22 mouse cellular contexts compared by ENCODE assay signal in genomic region chr1:56130951-56131350, GRCm38 (mm10).
A peak's percentile ranks its signal among the peaks of the same experiment; 100 is the strongest.
DNase-seq lines count a peak whose midpoint lies in the region; ATAC-seq and TF ChIP-seq lines count a peak whose summit lies in the region.
"Had no signal": no experiment of that assay in that cellular context is flagged by ENCODE, and none has a peak within 500 bp of the region (broad histone marks: within the 10 kb centered on the region; RNA-seq: fewer than 3 reads in every experiment).

No protein-coding gene starts in this region.

- H3K4me1 ChIP-seq in forebrain, postnatal 0 days (ENCODE audit: insufficient read depth): no peaks in the 10 kb centered on the region; the same call in 1 of the 2 replicates
- H3K4me1 ChIP-seq in forebrain, embryonic 12.5 days: no peaks in the 10 kb centered on the region
- no peaks in the 10 kb centered on the region for H3K4me1 ChIP-seq in hindbrain, embryonic 13.5 days (replicated peaks)
- H3K4me1 ChIP-seq: heart, embryonic 15.5 days; lung, embryonic 15.5 days had no signal

- no peak overlapping the region for H3K4me2 ChIP-seq in forebrain, postnatal 0 days (ENCODE audit: low read depth)
- H3K4me2 ChIP-seq in forebrain, embryonic 12.5 days: no peak overlapping the region
- no peak overlapping the region for H3K4me2 ChIP-seq in hindbrain, embryonic 13.5 days
- H3K4me2 ChIP-seq: heart, embryonic 15.5 days; limb, embryonic 13.5 days; lung, embryonic 15.5 days; midbrain, embryonic 11.5 days had no signal

- intact Hi-C loops in left cerebral cortex, postnatal 10 days (cut with DNase I): no loop called here

- no peak overlapping the region for H3K9ac ChIP-seq in forebrain, postnatal 0 days
- no peak overlapping the region for H3K9ac ChIP-seq in forebrain, embryonic 12.5 days
- H3K9ac ChIP-seq in hindbrain, embryonic 13.5 days: no peak overlapping the region
- H3K9ac ChIP-seq: heart, embryonic 15.5 days; limb, embryonic 13.5 days; liver, embryonic 14.5 days; lung, embryonic 15.5 days had no signal

- peak; percentile 22 for DNase-seq in forebrain, postnatal 0 days
- peak; percentile 24 for DNase-seq in left cerebral cortex, adult 11 months (ENCODE audit: low spot score)
- DNase-seq in left cerebral cortex, postnatal 10 days (ENCODE audit: extremely low spot score in 1 of 2, low spot score in 2 of 2): no peak
- peak; percentile 28 for DNase-seq in brain, embryonic 14.5 days (ENCODE audit: low read depth)
- peak; percentile 10 for DNase-seq in retina, postnatal 1 day
- no peak for DNase-seq in embryo, embryonic 9.5 days (ENCODE audit: extremely low spot score)
- DNase-seq: adrenal gland, postnatal 36 days; cerebellum, adult 2 months; gastrocnemius, postnatal 14 days; thymus, postnatal 25 days had no signal

- H3K27ac ChIP-seq in forebrain, postnatal 0 days (ENCODE audit: low read depth, low read length): no peak overlapping the region
- H3K27ac ChIP-seq in forebrain, embryonic 12.5 days: no peak overlapping the region
- H3K27ac ChIP-seq in hindbrain, embryonic 13.5 days: no peak overlapping the region
- H3K27ac ChIP-seq: heart, embryonic 15.5 days; hindbrain, postnatal 0 days; limb, embryonic 13.5 days; liver, embryonic 14.5 days; lung, embryonic 15.5 days had no signal

- no peak overlapping the region for H3K4me3 ChIP-seq in forebrain, postnatal 0 days (ENCODE audit: low read depth, low read length)
- H3K4me3 ChIP-seq in forebrain, embryonic 12.5 days (replicated peaks): no peak overlapping the region
- no peak overlapping the region for H3K4me3 ChIP-seq in hindbrain, embryonic 13.5 days
- H3K4me3 ChIP-seq: erythroblast, embryonic 14.5 days; heart, embryonic 15.5 days; limb, embryonic 13.5 days; lung, embryonic 15.5 days had no signal

- 28% methylated on average over 7 of the region's 7 CpGs for WGBS in forebrain, postnatal 0 days
- 62% methylated on average over 7 of the region's 7 CpGs for WGBS in forebrain, embryonic 12.5 days
- WGBS in hindbrain, embryonic 13.5 days: 78% methylated on average over 7 of the region's 7 CpGs

- ATAC-seq in forebrain, postnatal 0 days: 0 out of 2 replicates have a peak, but pooled peaks have one; percentile 16
- ATAC-seq in forebrain, embryonic 12.5 days (ENCODE audit: low FRiP score): no peak
- ATAC-seq in hindbrain, embryonic 13.5 days (ENCODE audit: low FRiP score): no peak
- ATAC-seq: forebrain, embryonic 16.5 days; hindbrain, postnatal 0 days; intestine, postnatal 0 days had no signal

- no peak for TF ChIP-seq CTCF in forebrain, postnatal 0 days (IDR thresholded peaks at IDR 0.05; ENCODE audit: low read depth)
- TF ChIP-seq CTCF in brain, embryonic 14.5 days (IDR thresholded peaks at IDR 0.05; ENCODE audit: borderline replicate concordance, extremely low read depth, insufficient read depth, insufficient read length): no peak

- no peaks in the 10 kb centered on the region for H3K27me3 ChIP-seq in forebrain, postnatal 0 days (ENCODE audit: insufficient read depth, low read length)
- no peaks in the 10 kb centered on the region for H3K27me3 ChIP-seq in forebrain, embryonic 12.5 days
- H3K27me3 ChIP-seq in hindbrain, embryonic 13.5 days: no peaks in the 10 kb centered on the region
- H3K27me3 ChIP-seq: heart, embryonic 15.5 days; limb, embryonic 13.5 days; lung, embryonic 15.5 days had no signal

- no peaks in the 10 kb centered on the region for H3K9me3 ChIP-seq in forebrain, postnatal 0 days (ENCODE audit: low read length)
- no peaks in the 10 kb centered on the region for H3K9me3 ChIP-seq in forebrain, embryonic 12.5 days
- no peaks in the 10 kb centered on the region for H3K9me3 ChIP-seq in hindbrain, embryonic 13.5 days
- H3K9me3 ChIP-seq: G1E; heart, embryonic 15.5 days; limb, embryonic 13.5 days; lung, embryonic 15.5 days had no signal

- no peaks in the 10 kb centered on the region for H3K36me3 ChIP-seq in forebrain, postnatal 0 days (ENCODE audit: insufficient read depth)
- H3K36me3 ChIP-seq in forebrain, embryonic 12.5 days (replicated peaks): no peaks in the 10 kb centered on the region
- H3K36me3 ChIP-seq in hindbrain, embryonic 13.5 days: no peaks in the 10 kb centered on the region
- H3K36me3 ChIP-seq: G1E; heart, embryonic 15.5 days; limb, embryonic 13.5 days; lung, embryonic 15.5 days had no signal

- no peak for TF ChIP-seq POLR2A in brain, embryonic 14.5 days (IDR thresholded peaks at IDR 0.05; ENCODE audit: borderline replicate concordance, extremely low read depth, insufficient read depth, insufficient read length, poor library complexity, severe bottlenecking)

Comparison
In these comparisons a context has a peak if more than half of its experiments do, and no peak if none do; other contexts are left out.
1. DNase-seq: peak in forebrain, postnatal 0 days (single experiment), left cerebral cortex, adult 11 months (single experiment), brain, embryonic 14.5 days (single experiment) and retina, postnatal 1 day (single experiment); none in left cerebral cortex, postnatal 10 days (0 of 2) and embryo, embryonic 9.5 days (single experiment).